ENCODE assay signal across 15 mouse cellular contexts in genomic region chr9:123754333-123754732, GRCm38 (mm10). TPM values are rescaled to one million over a fixed set of nuclear protein-coding genes. Genes with fewer than 3 reads are reported as not detected.
DNase-seq lines count a peak whose midpoint lies in the region; ATAC-seq and TF ChIP-seq lines count a peak whose summit lies in the region.
"Had no signal": no experiment of that assay in that cellular context is flagged by ENCODE, and none has a peak within 500 bp of the region (broad histone marks: within the 10 kb centered on the region; RNA-seq: fewer than 3 reads in every experiment).

No protein-coding gene starts in this region.

- H3K9me3 ChIP-seq in CH12.LX (replicated peaks; ENCODE audit: low read length), result peaks cover 2% of the 10 kb centered on the region
- no peaks in the 10 kb centered on the region for H3K9me3 ChIP-seq in midbrain, embryonic 11.5 days (ENCODE audit: control insufficient read depth, low read length)
- H3K9me3 ChIP-seq: heart, embryonic 10.5 days; hindbrain, embryonic 15.5 days; midbrain, embryonic 13.5 days had no signal

- H3K27me3 ChIP-seq in CH12.LX (replicated peaks), result no peaks in the 10 kb centered on the region
- H3K27me3 ChIP-seq in midbrain, embryonic 11.5 days (ENCODE audit: control insufficient read depth, insufficient read depth, low read length), result no peaks in the 10 kb centered on the region
- H3K27me3 ChIP-seq: hindbrain, embryonic 15.5 days; midbrain, embryonic 13.5 days had no signal

- in situ Hi-C loops in CH12.LX (cut with MboI; ENCODE audit: low pct_ligation_motif_present, low pct_unique_long_range_greater_than_20kb, low sequenced_read_pairs), result no loop called here

- TF ChIP-seq EP300 in CH12.LX (IDR thresholded peaks at IDR 0.05; ENCODE audit: low read length), result peak; percentile 33; the same call in 1 of the 2 replicates

- dilution Hi-C loops in CH12.LX (cut with MboI; ENCODE audit: extremely low pct_ligation_motif_present, extremely low pct_unique_long_range_greater_than_20kb, low sequenced_read_pairs), result no loop called here

- no peak overlapping the region for H3K9ac ChIP-seq in CH12.LX (ENCODE audit: insufficient read depth, low read depth)
- no peak overlapping the region for H3K9ac ChIP-seq in midbrain, embryonic 11.5 days (ENCODE audit: low read length)
- H3K9ac ChIP-seq: hindbrain, embryonic 15.5 days; liver, embryonic 14.5 days; midbrain, embryonic 13.5 days had no signal

- no peaks in the 10 kb centered on the region for H3K79me2 ChIP-seq in CH12.LX (replicated peaks; ENCODE audit: control insufficient read depth, extremely low read depth, insufficient read depth, poor library complexity, severe bottlenecking)

- 96% methylated on average over 4 of the region's 4 CpGs for WGBS in midbrain, embryonic 11.5 days

- 0 out of 2 replicates have a peak, but pooled peaks have one; percentile 50 for ATAC-seq in monocyte, adult 5-6 weeks (replicated peaks; ENCODE audit: insufficient number of reproducible peaks, low FRiP score, low TSS enrichment, poor library complexity, severe bottlenecking)
- ATAC-seq in midbrain, embryonic 11.5 days (ENCODE audit: low FRiP score), result no peak
- ATAC-seq: midbrain, embryonic 13.5 days had no signal

- peak; percentile 25 for DNase-seq in gastrocnemius, postnatal 25 days
- DNase-seq in gastrocnemius, adult 18-20 months (ENCODE audit: low spot score), result no peak
- peak; percentile 77 for DNase-seq in CH12.LX (ENCODE audit: extremely low read depth)
- DNase-seq in thymus, adult 18-20 months, result peak; percentile 88 to 95
- DNase-seq in layer of hippocampus, adult 8-10 months (ENCODE audit: low spot score in 2 of 2), result no peak
- no peak for DNase-seq in left cerebral cortex, adult 9 months (ENCODE audit: low spot score in 2 of 2)
- DNase-seq in midbrain, embryonic 11.5 days (ENCODE audit: low spot score, missing footprints), result no peak
- DNase-seq: cerebellum, adult 9-11 months; kidney, postnatal 36 days had no signal

- TF ChIP-seq CTCF in CH12.LX (conservative IDR thresholded peaks at IDR 0.05 in 1 of 2, IDR thresholded peaks at IDR 0.05 in 1 of 2; ENCODE audit: low read depth in 2 of 2, low read length in 2 of 2), result no peak

- no peak overlapping the region for H3K4me3 ChIP-seq in CH12.LX (replicated peaks in 1 of 3; ENCODE audit: low read depth in 2 of 3, low read length in 2 of 3, poor library complexity in 1 of 3)
- no peak overlapping the region for H3K4me3 ChIP-seq in midbrain, embryonic 11.5 days (ENCODE audit: low read depth, low read length)
- H3K4me3 ChIP-seq: heart, embryonic 10.5 days; hindbrain, embryonic 15.5 days; midbrain, embryonic 13.5 days had no signal

- no peak overlapping the region for H3K4me2 ChIP-seq in CH12.LX (ENCODE audit: insufficient read depth, low read depth, poor library complexity, severe bottlenecking)
- no peak overlapping the region for H3K4me2 ChIP-seq in midbrain, embryonic 11.5 days
- H3K4me2 ChIP-seq: hindbrain, embryonic 15.5 days; midbrain, embryonic 13.5 days had no signal

- H3K27ac ChIP-seq in CH12.LX (ENCODE audit: insufficient read depth, low read depth), result no peak overlapping the region
- H3K27ac ChIP-seq in midbrain, embryonic 11.5 days (ENCODE audit: low read depth, low read length), result no peak overlapping the region
- H3K27ac ChIP-seq: heart, embryonic 10.5 days; hindbrain, embryonic 15.5 days; liver, embryonic 14.5 days; midbrain, embryonic 13.5 days had no signal

- peaks cover 4 to 14% of the 10 kb centered on the region in 2 experiments for H3K4me1 ChIP-seq in CH12.LX (ENCODE audit: control insufficient read depth in 1 of 2, insufficient read depth in 2 of 2)
- H3K4me1 ChIP-seq in midbrain, embryonic 11.5 days (ENCODE audit: control insufficient read depth, insufficient read depth, low read length), result no peaks in the 10 kb centered on the region
- H3K4me1 ChIP-seq: heart, embryonic 10.5 days; hindbrain, embryonic 15.5 days; midbrain, embryonic 13.5 days had no signal

- no peak for TF ChIP-seq RAD21 in CH12.LX (IDR thresholded peaks at IDR 0.05; ENCODE audit: low read depth, low read length)

- H3K36me3 ChIP-seq in CH12.LX (replicated peaks in 1 of 2; ENCODE audit: control insufficient read depth in 1 of 2, insufficient read depth in 1 of 2, low read length in 1 of 2), result no peaks in the 10 kb centered on the region
- H3K36me3 ChIP-seq in midbrain, embryonic 11.5 days (ENCODE audit: control insufficient read depth, insufficient read depth, low read length), result no peaks in the 10 kb centered on the region
- H3K36me3 ChIP-seq: heart, embryonic 10.5 days; hindbrain, embryonic 15.5 days; midbrain, embryonic 13.5 days had no signal

- TF ChIP-seq POLR2A in CH12.LX (IDR thresholded peaks at IDR 0.05; ENCODE audit: low read depth, low read length), result no peak

TF ChIP-seq in CH12.LX, 34 proteins besides CTCF, POLR2A, EP300 and RAD21:
- TF ChIP-seq MAX (IDR thresholded peaks at IDR 0.05; ENCODE audit: low read length) (0 out of 2 replicates have a peak, but pooled peaks have one; percentile 28), ETS1 (conservative IDR thresholded peaks at IDR 0.05; ENCODE audit: low read depth, low read length) (peak; percentile 50; the same call in 1 of the 2 replicates), UBTF (IDR thresholded peaks at IDR 0.05; ENCODE audit: low read depth, low read length) (no peak), HCFC1 (IDR thresholded peaks at IDR 0.05; ENCODE audit: low read depth, low read length) (no peak), RCOR1 (conservative IDR thresholded peaks at IDR 0.05; ENCODE audit: low read depth, low read length) (0 out of 2 replicates have a peak, but pooled peaks have one; percentile 49), TCF12 (IDR thresholded peaks at IDR 0.05; ENCODE audit: low read depth, low read length) (peak; percentile 53; the same call in 1 of the 2 replicates), BHLHE40 (IDR thresholded peaks at IDR 0.05; ENCODE audit: low read depth, low read length) (peak; percentile 85), USF1 (IDR thresholded peaks at IDR 0.05; ENCODE audit: low read depth, low read length) (no peak), SIN3A (IDR thresholded peaks at IDR 0.05; ENCODE audit: low read length) (no peak; the same call in 1 of the 2 replicates)

RNA-seq across cellular contexts. Expression of gene Lztfl1, which starts 36.8 kb away (rescaled TPM):
- total RNA-seq in gastrocnemius, postnatal 25 days (2021), result 10 to 100 TPM; 16.4 to 19.5 TPM
- total RNA-seq in gastrocnemius, adult 18-20 months (2021), result 10 to 100 TPM; 19.6 to 20.0 TPM
- 17.6 and 17.8 TPM in 2 replicates for total RNA-seq in CH12.LX (2012; rRNA removed)
- 25.6 and 35.7 TPM in 2 replicates for total RNA-seq in CH12.LX (2014; rRNA removed)
- 28.3 and 36.7 TPM in 2 replicates for polyA plus RNA-seq in CH12.LX (2012; ENCODE audit: insufficient read length, low read depth)
- total RNA-seq in monocyte, adult 5-6 weeks (2017), result 7.7 to 21.2 TPM (median 20.7 TPM) in 3 replicates
- total RNA-seq in layer of hippocampus, adult 8-10 months (2022), result 10 to 100 TPM; 63.4 to 78.6 (median 74.5) TPM
- 50.6 and 58.4 TPM in 2 replicates for polyA plus RNA-seq in midbrain, embryonic 11.5 days (2014; fragmentation: Nextera tagmentation; extraction: Ambion mirVana)

RNA-seq across cellular contexts. Expression of gene Cxcr6, which starts 51.9 kb away (rescaled TPM):
- total RNA-seq in gastrocnemius, postnatal 25 days (2021), result not detected
- under 1 TPM in 1 of 2 experiments, not detected in 1; 0.12 TPM for total RNA-seq in gastrocnemius, adult 18-20 months (2021)
- 0.08 and 0.34 TPM in 2 replicates for total RNA-seq in CH12.LX (2012; rRNA removed)
- 1.4 and 1.5 TPM in 2 replicates for total RNA-seq in CH12.LX (2014; rRNA removed)
- polyA plus RNA-seq in CH12.LX (2012; ENCODE audit: insufficient read length, low read depth), result 0.80 and 1.0 TPM in 2 replicates
- total RNA-seq in monocyte, adult 5-6 weeks (2017), result 0.78 to 1.9 TPM (median 1.3 TPM) in 3 replicates
- not detected for total RNA-seq in layer of hippocampus, adult 8-10 months (2022)
- polyA plus RNA-seq in midbrain, embryonic 11.5 days (2014; fragmentation: Nextera tagmentation; extraction: Ambion mirVana), result 0.16 and 0.19 TPM in 2 replicates
- total RNA-seq: left cerebral cortex, postnatal 10 days had no signal

Comparison
In these comparisons a context has a peak if more than half of its experiments do, and no peak if none do; other contexts are left out.
1. DNase-seq: peak in gastrocnemius, postnatal 25 days (single experiment), CH12.LX (single experiment) and thymus, adult 18-20 months (2 of 2); none in gastrocnemius, adult 18-20 months (single experiment), layer of hippocampus, adult 8-10 months (0 of 2), left cerebral cortex, adult 9 months (0 of 2) and midbrain, embryonic 11.5 days (single experiment).